Mouse (Mus musculus) CD4-positive naive resting alpha-beta T cell, adult 76 days (primary cell): ENCODE measurements around the gene Adad1. TPM values are rescaled to one million over a fixed set of nuclear protein-coding genes. Genes with fewer than 3 reads are reported as not detected.

ENCODE experiments used
- total RNA-seq: library from RNA; stranded (reverse); gene quantifications from one replicate; pipeline ENCODE4 v1.2.4, GENCODE M21; 2023

The Adad1 gene
- total RNA-seq = not detected

DNA sequence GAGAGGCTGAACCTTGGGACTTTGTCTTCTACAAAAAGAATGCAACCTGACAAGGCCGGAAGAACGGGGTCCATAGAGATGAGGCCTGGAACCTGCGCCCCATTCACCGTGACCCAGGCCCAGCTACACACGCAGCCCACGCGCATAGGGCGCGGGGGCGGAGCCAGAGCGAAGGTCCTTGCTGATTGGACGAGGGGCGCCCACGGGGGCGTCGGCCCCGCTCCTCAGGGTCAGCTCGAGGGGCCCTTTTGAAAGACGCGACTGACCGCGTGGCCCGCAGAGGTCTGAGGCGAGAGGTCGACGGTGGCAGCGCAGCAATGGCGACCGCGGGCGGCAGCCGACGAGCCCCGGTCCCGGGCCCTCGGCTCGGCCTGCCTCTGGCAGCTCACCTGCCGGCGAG, at the start of gene Adad1:
TSS of gene Adad1 (plus strand) at position 122 of the 400 bp plus-strand sequence.

GRCm38 (mm10) chr3:37125655-37126054, 62.3 kb downstream of the Adad1 start, which contains the start of gene Il2:
Il2 (minus strand) TSS chr3:37125959.

Other genes with a start within 250 kb of the Adad1 start
- gene 4932438A13Rik, start 200.4 kb upstream of the Adad1 start, total RNA-seq = 341 TPM
- not detected for gene Il2, start 62.4 kb downstream of the Adad1 start, total RNA-seq
- not detected for gene Il21, start 169.1 kb downstream of the Adad1 start, total RNA-seq
- gene Bbs12, start 249.0 kb downstream of the Adad1 start, total RNA-seq = 2.2 TPM
- not detected for gene Cetn4, start 249.2 kb downstream of the Adad1 start, total RNA-seq